8 mouse cellular contexts compared by ENCODE assay signal in genomic region chr11:87073343-87073865, GRCm38 (mm10). TPM values are rescaled to one million over a fixed set of nuclear protein-coding genes. Genes with fewer than 3 reads are reported as not detected.
DNase-seq lines count a peak whose midpoint lies in the region; ATAC-seq lines count a peak whose summit lies in the region.

No protein-coding gene starts in this region.

- peak overlapping the region; percentile 96 for H3K27ac ChIP-seq in hindbrain, embryonic 15.5 days (replicated peaks)

- peak overlapping the region; percentile 82 for H3K4me3 ChIP-seq in hindbrain, embryonic 15.5 days

- WGBS in hindbrain, embryonic 15.5 days, result under 1% methylated on average over 24 of the region's 24 CpGs

- H3K4me2 ChIP-seq in hindbrain, embryonic 15.5 days, result peak overlapping the region; percentile 62

- peak; percentile 79 for ATAC-seq in hindbrain, embryonic 15.5 days (ENCODE audit: low FRiP score, low read depth)

- peak overlapping the region; percentile 80 for H3K9ac ChIP-seq in hindbrain, embryonic 15.5 days

- peaks cover 44% of the 10 kb centered on the region for H3K4me1 ChIP-seq in hindbrain, embryonic 15.5 days (replicated peaks)

- no peaks in the 10 kb centered on the region for H3K27me3 ChIP-seq in hindbrain, embryonic 15.5 days

- H3K36me3 ChIP-seq in hindbrain, embryonic 15.5 days, result peaks cover 14% of the 10 kb centered on the region

- peak; percentile 57 for DNase-seq in WW6 (ENCODE audit: low read depth, low spot score)
- DNase-seq in cerebellum, postnatal 36 days, result peak; percentile 73 to 77
- DNase-seq in frontal cortex, postnatal 36 days (ENCODE audit: low spot score in 2 of 2), result peak; percentile 79 to 80
- DNase-seq in left cerebral cortex, adult 11 months (ENCODE audit: low spot score), result peak; percentile 75
- DNase-seq in lung, postnatal 36 days, result peak; percentile 82
- peak; percentile 82 for DNase-seq in retina, embryonic 14.5 days (ENCODE audit: low spot score)
- peak; percentile 15 for DNase-seq in urinary bladder, postnatal 10 days (ENCODE audit: low spot score)

- H3K9me3 ChIP-seq in hindbrain, embryonic 15.5 days, result no peaks in the 10 kb centered on the region

RNA-seq across cellular contexts. Expression of gene Gdpd1, which starts 0.5 kb away (rescaled TPM):
- polyA plus RNA-seq in hindbrain, embryonic 15.5 days (2015; fragmentation: Nextera tagmentation; extraction: Ambion mirVana), result 156 and 163 TPM in 2 replicates

RNA-seq across cellular contexts. Expression of gene Smg8, which starts 13.2 kb away (rescaled TPM):
- polyA plus RNA-seq in hindbrain, embryonic 15.5 days (2015; fragmentation: Nextera tagmentation; extraction: Ambion mirVana), result 20.1 and 22.1 TPM in 2 replicates

RNA-seq across cellular contexts. Expression of gene Prr11, which starts 35.1 kb away (rescaled TPM):
- polyA plus RNA-seq in hindbrain, embryonic 15.5 days (2015; fragmentation: Nextera tagmentation; extraction: Ambion mirVana), result 2.4 and 3.0 TPM in 2 replicates

RNA-seq across cellular contexts. Expression of gene Ska2, which starts 35.6 kb away (rescaled TPM):
- 40.8 and 41.2 TPM in 2 replicates for polyA plus RNA-seq in hindbrain, embryonic 15.5 days (2015; fragmentation: Nextera tagmentation; extraction: Ambion mirVana)

RNA-seq across cellular contexts. Expression of gene Trim37, which starts 53.5 kb away (rescaled TPM):
- 84.7 and 88.2 TPM in 2 replicates for polyA plus RNA-seq in hindbrain, embryonic 15.5 days (2015; fragmentation: Nextera tagmentation; extraction: Ambion mirVana)

Comparison
In these comparisons a context has a peak if more than half of its experiments do, and no peak if none do; other contexts are left out.
1. Peak in every context shown above with its lines: DNase-seq, ATAC-seq, H3K4me3 ChIP-seq and H3K27ac ChIP-seq.
2. DNase-seq: peak in every context shown above with its lines; median percentile 82 in lung, postnatal 36 days; 82 in retina, embryonic 14.5 days; 80 in frontal cortex, postnatal 36 days; 75 in cerebellum, postnatal 36 days; 75 in left cerebral cortex, adult 11 months; 57 in WW6; 15 in urinary bladder, postnatal 10 days.